Mouse (Mus musculus): ENCODE data around the gene Emilin2. TPM values are rescaled to one million over a fixed set of nuclear protein-coding genes. Genes with fewer than 3 reads are reported as not detected.

Emilin2 gene
- total RNA-seq, 4 experiments from 2014 or later = 2.6 to 5.2 (median 3.7) TPM

DNA sequence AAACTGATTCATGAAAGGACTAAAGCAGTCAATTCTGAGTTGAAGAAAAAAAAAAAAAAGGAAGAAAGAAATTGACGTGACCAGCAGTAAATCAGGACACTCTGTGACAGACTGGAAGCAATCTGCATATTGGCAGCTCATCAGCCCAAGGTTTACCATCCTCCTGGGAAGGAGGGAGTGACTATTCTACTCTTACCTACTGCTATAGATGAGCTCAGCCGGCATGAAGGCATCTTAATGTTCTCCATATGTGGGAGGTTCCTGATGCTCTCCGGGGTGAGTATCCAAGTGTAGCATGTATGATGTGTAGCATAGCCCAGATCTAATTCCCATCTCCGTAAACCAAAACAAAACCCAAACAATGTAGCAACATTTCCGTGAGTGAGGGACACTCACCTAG, 10.4 kb downstream of the Emilin2 start:
- DNase-seq (ENCODE audit: low spot score in 2 of 2) = no peak

DNA sequence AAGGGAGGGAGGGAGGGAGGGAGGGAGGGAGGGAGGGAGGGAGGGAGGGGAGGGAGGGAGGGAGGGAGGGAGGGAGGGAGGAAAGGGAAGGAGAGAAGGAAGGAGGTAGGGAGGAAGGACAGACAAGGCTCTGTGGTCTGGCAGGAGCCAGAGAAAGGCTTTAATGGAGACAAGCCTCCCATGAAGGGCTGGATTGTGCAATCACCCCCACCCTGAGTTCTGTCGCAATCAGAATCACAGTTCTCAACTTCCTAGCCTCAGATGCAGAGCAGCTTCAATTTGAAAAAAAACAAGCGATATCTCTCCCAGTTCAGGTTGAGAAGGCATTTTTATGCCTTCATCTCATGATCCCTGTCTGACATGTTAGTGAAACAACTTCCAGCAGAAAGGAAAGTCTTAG, 11.4 kb downstream of the Emilin2 start:
- no peak for DNase-seq (ENCODE audit: low spot score in 2 of 2)

DNA sequence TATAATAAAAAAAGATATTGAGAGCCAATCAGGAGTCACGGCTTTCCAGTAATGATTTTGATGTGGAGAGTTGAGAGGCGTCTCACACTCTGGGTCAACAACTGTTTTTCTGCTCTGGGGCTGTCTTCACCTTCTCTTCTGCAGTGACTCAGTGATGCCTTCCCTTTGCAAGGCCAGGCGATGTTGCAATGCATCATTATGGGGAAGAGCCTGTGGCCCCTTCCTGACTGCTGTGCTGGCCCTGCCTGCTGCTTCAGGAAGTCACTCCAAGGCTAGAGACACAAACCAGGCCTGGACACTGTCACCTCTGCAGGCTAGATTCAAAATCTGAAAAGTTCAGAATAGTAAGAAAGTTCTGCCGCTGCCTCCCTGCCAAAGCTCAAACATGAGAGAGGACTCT, 11.9 kb downstream of the Emilin2 start:
- DNase-seq (ENCODE audit: low spot score in 2 of 2) = no peak

DNA sequence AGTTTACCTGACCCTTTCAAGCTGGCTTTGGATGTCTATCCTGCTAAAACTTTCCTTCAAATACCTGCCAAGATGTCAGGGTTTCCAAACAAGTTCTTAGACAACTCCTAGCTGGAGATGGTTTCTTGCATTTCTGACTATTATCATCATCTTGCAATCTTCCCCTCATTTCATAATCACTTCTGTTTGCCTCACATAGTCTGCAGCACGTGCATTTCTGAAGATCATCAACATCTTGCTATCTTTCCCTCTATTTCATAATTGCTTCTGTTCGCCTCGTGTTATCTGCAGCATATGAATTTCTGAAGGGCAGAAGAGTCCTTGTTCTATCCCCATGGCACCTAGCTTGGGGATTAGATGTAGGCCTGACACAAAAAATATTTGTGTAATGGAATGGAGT, 17.2 kb downstream of the Emilin2 start:
- DNase-seq (ENCODE audit: low spot score in 2 of 2) = no peak

DNA sequence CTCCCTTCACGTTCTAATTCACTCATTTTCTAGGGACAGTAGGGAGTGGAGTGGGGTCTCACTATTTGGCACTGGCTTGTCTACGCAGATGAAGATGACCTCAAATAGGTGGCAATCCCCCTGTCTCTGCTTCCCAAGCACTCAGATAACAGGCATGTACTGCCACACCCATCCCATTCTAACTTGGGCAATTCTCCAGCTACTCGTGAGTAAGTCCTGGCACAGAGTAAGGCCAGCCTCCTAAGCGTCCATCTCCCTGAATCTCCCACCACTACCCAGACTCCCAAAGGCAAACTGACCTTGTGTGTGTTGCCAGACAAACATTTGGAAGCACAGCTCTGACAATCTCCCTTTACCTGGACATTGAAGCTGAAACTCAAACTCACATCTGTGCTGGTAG, 18.9 kb downstream of the Emilin2 start:
- DNase-seq (ENCODE audit: low spot score in 2 of 2) = no peak

DNA sequence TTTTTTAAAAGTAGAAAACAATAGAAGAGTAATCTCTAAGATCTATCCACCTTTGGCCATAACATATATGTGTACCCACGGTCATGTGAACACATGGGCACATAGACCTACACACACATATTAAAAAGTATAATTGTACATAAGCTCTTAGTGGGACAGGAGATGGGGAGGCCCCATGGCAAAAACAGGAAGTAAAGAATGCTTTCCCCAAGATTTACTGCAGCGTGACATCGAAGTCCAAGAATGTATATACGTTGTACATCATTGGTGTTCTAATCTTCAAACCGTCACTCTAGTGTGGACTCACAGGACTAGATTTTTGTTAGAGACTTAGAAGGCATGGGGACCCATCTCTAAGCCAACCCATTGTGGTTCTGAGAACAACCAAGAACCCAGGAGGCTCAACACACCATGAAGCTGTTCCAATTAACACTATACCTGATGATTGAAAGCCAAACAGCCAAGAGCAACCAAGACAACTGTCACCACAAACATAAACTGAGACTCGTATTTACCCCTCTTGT, 19.8 kb downstream of the Emilin2 start:
- DNase-seq (ENCODE audit: low spot score in 2 of 2) = no peak

DNA sequence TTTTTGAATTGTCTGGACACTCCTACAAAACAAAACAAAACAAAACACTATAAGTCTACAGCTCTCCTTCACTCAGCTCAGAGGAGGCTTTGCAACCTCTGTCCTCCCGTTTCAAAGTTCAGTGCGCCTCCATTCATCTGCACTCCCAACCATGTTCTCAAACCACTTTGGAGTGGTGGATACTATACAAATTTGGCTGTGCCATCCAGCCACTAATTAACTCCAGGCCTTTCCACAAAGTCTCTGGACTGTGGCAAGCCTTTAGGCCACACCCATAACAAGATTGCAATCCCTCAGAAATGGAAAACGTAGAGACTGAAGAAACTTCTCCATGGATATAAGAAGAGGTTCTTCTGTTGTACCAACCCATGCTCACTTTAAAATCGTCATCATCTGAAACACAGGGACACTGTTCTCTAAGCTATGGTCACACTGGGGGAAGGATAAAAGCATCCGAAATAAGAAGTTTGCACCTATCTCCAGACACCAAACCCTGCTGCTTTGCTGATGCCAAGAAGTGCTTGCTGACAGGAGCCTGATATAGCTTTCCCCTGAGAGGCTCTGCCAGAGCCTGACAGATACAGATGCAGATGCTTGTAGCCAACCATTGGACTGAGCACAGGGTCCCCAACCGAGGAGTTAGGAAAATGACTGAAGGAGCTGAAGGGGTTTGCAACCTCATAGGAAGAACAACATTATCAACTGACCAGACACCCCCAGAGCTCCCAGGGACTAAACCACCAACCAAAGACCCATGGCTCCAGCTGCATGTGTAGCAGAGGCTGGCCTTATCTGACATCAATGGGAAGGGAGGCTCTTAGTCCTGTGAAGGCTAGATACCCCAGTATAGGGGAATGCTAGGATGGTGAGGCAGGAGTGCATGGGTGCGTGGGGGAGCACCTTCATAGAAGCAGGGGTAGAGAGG, 21.0 kb downstream of the Emilin2 start:
- DNase-seq (ENCODE audit: low spot score in 2 of 2) = no peak

DNA sequence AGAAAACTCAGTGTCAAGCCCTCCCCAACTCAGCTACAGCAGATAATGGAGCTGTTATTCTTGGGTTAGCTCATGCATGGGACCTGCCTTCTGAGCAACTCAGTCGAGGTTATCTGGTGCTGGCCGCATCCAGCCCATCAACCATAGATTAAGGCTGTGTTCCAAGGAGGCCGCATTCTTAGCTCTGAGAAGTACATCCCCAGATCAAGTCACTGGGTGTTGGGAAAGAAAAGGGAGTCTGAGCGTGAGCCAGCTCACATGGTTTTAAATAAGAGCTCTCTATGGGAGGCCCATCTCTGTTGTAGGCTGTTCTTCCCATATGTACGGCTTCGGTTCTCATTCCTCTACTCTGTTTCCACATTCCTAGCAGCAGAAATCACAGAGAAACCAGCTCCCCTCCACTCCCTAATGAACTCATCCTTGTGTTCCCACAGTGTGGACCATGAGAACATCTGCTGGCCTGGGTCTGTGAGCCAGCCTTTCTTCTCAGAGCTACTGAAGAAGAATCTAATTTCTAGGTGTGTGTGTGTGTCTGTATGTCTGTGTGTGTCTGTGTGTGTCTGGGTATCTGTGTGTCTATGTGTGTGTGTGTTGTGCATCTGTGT, 22.1 kb downstream of the Emilin2 start:
- no peak for DNase-seq (ENCODE audit: low spot score in 2 of 2)

DNA sequence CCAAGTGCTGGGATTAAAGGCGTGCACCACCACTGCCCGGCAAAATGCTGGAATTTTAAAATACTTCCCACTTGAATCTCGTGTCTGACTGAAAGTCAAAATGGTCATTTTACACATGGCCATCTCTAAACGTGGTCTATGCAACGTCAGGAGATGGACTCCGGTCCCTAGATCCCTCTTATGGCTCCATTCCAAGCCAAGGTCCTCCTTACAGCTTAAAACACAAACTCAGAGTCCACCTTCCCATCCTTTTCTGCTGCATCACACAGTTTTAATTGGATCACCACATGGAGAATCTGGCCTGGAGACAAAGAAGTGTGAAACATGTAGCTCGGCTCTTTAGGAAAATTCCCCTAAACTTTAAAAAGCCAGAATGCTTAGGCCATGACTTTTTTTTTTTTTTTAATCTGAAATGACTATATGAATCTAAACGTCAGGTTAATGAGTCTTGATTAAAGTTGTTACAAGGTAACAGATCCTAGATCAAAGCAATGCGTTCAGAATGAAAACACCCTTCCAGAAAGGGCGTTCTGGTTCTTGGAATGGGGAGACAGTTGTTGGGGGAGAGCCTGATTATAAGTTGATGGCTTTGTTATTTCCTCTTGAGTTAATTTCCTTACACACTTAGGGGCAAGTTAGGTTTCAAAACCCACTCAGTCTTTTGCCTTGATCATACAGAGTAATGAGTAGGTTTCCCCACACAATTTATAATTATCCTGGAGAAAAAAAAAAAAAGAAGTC, 22.8 kb downstream of the Emilin2 start:
- no peak for DNase-seq (ENCODE audit: low spot score in 2 of 2)

DNA sequence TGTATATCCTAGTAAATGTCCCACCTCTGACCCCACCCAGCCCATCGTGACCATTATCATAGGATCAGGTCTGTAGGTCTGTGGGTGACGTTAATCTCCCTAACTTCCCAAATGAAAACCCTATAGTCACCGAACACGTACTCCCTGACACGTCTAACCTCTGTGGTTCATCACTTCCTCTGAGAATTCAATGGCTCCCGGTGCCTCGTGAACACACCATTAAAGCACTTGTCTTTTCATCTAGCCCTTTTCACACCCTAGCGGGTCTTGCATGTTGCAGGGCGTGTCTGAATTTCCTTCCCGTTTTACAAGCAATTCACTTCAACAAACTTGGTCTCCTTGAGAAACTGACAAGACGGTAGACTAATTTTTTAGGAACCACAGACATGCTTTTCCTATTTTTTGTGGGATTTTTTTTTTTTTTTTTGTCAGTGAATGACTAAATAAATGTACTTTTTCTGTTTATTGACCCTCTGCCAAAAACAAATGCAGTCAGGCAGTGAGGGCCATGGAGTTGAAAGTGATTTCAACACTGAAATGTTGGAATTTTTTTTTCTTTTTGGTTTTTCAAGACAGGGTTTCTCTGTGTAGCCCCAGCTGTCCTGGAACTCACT, 23.5 kb downstream of the Emilin2 start:
- no peak for DNase-seq (ENCODE audit: low spot score in 2 of 2)

DNA sequence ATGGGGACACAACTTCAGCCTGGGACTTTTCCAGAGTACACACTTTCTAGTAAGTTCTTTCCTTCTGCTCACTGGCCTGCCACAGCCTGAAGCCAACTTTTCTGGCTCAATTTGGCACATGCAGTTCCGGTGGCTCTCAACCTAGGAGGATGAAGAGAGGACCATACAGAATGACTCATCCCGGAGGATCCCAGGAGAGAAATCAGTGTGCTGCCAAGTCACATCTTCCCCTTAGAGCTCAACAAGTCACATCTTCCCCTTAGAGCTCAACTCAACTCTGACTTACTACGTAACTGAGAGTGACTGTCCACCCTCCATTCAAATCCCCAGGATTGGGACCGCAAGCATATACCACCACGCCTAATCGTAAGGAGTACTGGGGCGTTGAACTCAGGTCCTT, 24.2 kb downstream of the Emilin2 start:
- DNase-seq (ENCODE audit: low spot score in 2 of 2) = no peak

DNA sequence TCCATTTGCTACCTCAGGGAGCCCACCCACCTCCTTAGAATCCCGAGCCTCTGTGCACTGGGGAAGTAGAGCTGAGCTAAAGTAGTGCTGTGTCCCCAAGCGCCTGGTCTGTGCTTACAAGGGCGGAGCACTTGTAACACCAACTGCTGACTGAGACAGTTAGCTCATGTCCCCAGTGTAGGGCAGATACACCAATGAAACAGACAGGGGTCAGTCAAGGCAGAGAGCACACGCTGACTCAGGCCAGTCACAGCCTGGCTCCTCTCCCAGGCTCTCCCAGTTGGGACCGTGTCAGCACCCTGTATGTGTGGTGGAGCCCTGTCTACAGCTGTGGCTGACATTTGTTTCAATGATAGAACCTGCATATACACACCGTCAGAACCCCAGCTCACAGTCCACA, 25.8 kb downstream of the Emilin2 start:
- DNase-seq (ENCODE audit: low spot score in 2 of 2) = no peak

DNA sequence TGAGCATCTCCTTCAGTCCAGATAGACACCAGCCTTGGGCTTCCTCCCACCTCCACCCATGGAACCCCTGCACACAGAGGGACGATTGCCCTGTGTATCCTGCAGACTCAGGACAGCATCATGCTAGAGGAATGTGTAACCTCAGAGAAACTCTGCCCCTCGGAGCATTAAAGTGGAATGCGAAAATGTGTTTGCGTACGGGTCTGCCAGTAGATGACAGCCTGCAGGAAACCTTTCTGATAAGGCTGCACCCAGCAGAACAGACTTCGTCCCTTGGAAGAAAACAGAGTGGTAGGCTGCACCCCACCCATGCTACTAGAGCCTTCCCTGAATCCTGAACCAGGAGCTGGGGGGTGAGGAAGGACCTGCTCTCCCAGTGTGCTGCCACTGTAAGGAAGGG, 26.9 kb downstream of the Emilin2 start:
- no peak for DNase-seq (ENCODE audit: low spot score in 2 of 2)

DNA sequence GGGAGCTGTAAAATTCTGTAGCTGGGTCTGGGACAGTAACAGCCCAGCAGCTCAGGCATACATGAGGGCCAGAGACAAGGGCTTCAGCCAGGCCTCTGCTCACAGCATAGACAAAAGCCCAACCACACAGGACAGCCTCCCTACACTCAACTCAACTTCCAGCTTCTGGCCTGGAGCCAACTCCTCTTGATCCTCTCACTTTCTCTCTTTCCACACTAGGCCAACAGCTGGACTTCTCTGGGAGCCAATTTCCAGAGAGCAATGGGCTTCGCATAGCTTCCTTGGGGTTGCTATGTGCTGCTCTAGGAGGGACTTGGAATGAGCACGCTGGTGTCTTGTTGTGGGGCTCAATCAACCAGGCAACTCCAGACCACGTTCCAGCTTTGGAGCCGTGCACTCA, 28.5 kb downstream of the Emilin2 start:
- no peak for DNase-seq (ENCODE audit: low spot score in 2 of 2)

DNA sequence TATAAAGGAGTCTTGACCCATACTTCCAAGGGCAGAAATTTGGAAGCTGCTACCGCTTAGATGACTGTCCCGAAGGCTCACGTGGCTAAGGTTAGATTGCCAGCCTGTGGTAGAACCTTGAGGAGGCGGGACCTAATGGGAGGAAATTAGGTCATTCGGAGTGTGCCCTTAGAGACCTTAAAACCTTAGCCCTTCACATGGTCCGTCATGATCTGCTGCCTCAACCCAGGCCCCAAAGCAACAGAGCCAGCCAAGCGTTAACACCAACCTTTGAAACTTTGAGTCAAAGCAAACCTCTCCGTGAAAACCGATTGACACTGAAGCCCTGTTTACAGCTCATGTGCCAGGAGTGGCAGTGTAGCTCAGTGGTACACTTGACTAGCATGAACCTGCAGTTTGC, 29.1 kb downstream of the Emilin2 start:
- DNase-seq (ENCODE audit: low spot score in 2 of 2) = no peak

DNA sequence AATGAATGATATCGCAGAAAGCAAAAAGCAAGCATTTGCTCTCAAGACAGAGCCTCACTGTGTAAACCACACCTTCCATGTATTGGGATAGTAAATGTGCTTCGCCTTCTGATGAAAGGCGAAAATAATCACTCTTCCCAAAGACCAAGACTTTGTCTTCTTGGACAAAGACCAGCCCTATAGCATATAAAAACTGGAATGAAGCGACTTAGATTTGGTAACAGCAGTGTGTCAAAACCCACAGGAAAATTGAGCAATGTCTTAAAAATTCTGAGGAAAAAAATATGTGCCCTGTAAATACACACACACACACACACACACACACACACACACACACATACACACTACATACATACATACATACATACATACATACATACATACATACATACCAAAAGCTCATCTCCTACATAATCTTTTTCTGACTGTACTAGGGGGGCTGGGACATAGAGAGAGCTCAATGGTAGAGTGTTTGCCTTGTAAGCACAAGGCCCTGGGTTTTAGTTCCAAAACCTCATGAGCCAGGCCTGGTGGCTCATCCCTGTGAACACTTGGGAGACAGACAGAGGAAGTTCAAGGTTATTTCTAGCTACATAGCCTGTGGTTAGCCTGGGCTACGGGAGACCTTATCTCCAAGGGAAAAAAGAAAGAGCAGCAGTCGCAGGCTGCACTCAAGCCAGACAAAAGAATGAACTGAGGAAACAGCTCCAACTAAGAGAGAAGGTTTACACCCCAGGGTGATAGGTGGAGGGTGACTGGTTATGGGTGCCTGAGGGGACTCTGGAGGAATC, 33.9 kb downstream of the Emilin2 start:
- DNase-seq (ENCODE audit: low spot score in 2 of 2) = no peak

DNA sequence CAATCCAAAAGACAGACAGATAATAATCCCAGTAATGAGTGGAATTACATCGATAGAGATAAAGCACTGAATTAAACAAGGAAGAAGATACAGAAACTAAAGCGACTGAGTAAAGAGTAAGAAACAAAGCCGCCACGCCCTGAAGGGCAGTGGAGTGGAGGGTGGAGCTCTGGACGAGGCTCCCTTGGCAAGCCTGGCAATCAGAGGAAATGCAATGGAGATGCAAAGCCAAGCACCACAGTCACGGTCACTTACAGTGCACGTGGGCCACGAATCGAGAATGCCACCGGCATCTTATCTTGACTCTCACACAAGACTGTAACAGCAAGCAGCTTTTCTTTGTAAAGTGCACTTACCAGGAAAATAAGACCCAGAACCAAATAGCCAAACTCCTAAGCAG, 35.0 kb downstream of the Emilin2 start:
- no peak for DNase-seq (ENCODE audit: low spot score in 2 of 2)

DNA sequence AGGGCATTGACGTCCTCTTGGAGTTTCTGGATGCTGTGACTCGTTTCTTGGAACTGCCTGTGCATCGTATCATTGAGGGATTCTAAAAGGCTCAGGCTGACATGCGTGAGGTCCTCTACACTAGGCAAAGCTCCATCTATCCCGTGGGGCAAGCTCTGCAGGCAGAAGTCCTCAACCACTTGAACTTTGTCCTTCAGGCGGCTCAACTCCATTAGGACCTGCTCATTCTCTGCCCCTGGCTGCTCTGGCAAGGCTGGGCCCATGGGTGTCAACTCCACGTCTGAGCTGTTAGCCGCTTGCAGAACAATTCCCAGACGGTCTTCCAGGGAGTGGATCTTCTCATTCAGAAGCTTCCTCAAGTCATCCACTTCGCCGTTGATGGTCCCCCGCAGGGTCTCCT, 37.9 kb downstream of the Emilin2 start:
- no peak for DNase-seq (ENCODE audit: low spot score in 2 of 2)

DNA sequence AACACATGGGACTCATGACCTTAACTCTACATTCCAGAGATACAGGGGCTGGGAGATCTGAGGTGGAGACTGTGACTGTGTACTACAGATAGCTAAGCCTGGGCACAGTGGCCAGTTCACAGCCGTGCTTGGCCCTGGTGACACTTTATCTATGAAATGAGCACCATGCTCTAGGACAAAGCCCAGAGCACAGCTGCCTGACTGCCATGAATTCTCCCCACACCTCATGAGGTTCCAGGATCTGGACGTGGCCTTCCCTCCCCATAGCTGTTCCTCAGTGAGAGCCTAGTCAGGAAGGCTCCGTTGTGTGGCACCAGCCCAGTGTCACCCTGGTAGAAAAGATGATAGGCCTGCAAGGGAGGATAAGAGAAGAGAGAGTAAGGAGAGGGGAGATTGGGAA, 43.2 kb downstream of the Emilin2 start:
- DNase-seq (ENCODE audit: low spot score in 2 of 2) = no peak

DNA sequence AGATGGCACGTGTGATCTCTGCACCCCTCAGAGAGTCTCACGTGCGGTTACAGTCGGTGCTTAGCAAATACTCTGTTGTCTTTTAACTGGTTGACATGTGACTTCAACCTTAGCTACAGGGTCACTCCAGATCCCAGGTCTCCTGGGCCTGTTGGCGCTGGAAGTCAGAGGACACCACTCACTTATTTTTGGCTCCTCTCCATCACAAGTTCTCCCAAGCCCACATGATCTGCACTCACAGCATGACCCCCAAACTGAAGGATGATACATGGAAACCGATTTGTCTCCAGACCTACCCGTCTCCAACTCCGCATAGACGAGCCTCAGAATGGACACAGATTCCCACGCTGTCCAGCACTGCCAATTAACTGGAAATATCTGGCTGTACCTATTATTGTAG, 43.6 kb downstream of the Emilin2 start:
- DNase-seq (ENCODE audit: low spot score in 2 of 2) = no peak

DNA sequence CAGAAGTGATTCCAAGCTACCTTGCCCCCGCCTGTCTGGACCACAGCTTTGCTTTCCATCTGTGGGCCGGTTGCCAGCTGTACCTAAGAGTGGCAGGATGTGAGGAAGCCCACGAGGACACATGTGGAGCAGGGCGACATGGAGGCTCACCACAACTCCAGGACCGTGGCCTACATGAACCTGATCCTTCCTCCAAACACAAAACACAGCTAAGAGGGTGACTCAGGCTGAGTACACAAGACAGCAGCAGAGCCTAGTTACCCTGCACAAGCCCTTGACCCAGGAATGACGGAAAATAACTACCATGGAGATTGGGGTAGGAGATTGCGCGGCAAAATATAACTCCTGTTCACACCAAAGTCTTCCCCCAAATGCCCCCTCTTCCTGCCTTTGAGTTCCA, 44.4 kb downstream of the Emilin2 start:
- no peak for DNase-seq (ENCODE audit: low spot score in 2 of 2)

Measured in left cerebral cortex, adult 8-10 months (tissue).